Mouse (Mus musculus) lung, postnatal 0 days (tissue): ENCODE results near the gene Zfp456.

ENCODE experiments used
- CTCF ChIP-seq: IDR thresholded peaks from 2 replicates; pipeline ENCODE4 v1.5.1; 2016; ENCODE audit warnings: antibody characterized with exemption, mild to moderate bottlenecking
- EP300 ChIP-seq: IDR thresholded peaks from 2 replicates; pipeline ENCODE4 v1.6.1; 2016; ENCODE audit warnings: antibody characterized with exemption, mild to moderate bottlenecking, control low read depth

- TF ChIP-seq CTCF (peak; percentile 78), EP300 (peak; percentile 52)
Observed at GRCm38 (mm10) chr13:67332019-67332724, 43.4 kb downstream of the Zfp456 start, which contains the start of gene Zfp595.
